Mouse (Mus musculus) hindbrain, postnatal 0 days (tissue): ENCODE measurements around the gene Ccdc170. TPM values are rescaled to one million over a fixed set of nuclear protein-coding genes. Genes with fewer than 3 reads are reported as not detected.

Source experiments
- ATAC-seq: fragments of 200-750 bp; cut with Nextera tagmentation; 2 replicates; pipeline ENCODE4 v1.8.0; 2017; ENCODE audit warnings: mild to moderate bottlenecking, moderate TSS enrichment, moderate library complexity
- DNase-seq: peaks from one replicate; pipeline ENCODE4 v3.0.0-alpha.2; 2015; ENCODE audit warnings: low spot score
- H3K27ac ChIP-seq: fragments of 300-500 bp; sonication (generic); 2 replicates; pipeline ENCODE4 v1.5.1; 2014; ENCODE audit warnings: mild to moderate bottlenecking
- H3K27me3 ChIP-seq: fragments of 300-500 bp; sonication (generic); 2 replicates; pipeline ENCODE4 v1.6.1; 2014; ENCODE audit warnings: low read length, mixed read lengths; ENCODE audit not compliant: insufficient read depth
- H3K36me3 ChIP-seq: fragments of 300-500 bp; sonication (generic); 2 replicates; pipeline ENCODE4 v1.6.1; 2014; ENCODE audit warnings: low read length, mixed read lengths; ENCODE audit not compliant: insufficient read depth
- H3K4me1 ChIP-seq: fragments of 300-500 bp; sonication (generic); 2 replicates; pipeline ENCODE4 v1.6.1; 2014; ENCODE audit warnings: antibody characterized with exemption, low read length, mixed read lengths; ENCODE audit not compliant: insufficient read depth
- H3K4me2 ChIP-seq: fragments of 300-500 bp; sonication (generic); 2 replicates; pipeline ENCODE4 v1.6.1; 2014; ENCODE audit warnings: low read depth, mild to moderate bottlenecking, low read length, moderate library complexity, mixed read lengths
- H3K4me3 ChIP-seq: fragments of 300-500 bp; sonication (generic); 2 replicates; pipeline ENCODE4 v1.5.1; 2014; ENCODE audit warnings: low read length
- H3K9ac ChIP-seq: fragments of 300-500 bp; sonication (generic); replicated peaks from 2 replicates; pipeline ENCODE4 v1.6.1; 2014; ENCODE audit warnings: mild to moderate bottlenecking, low read length, moderate library complexity, mixed read lengths
- H3K9me3 ChIP-seq: fragments of 300-500 bp; sonication (generic); 2 replicates; pipeline ENCODE4 v1.6.1; 2016; ENCODE audit warnings: low read length, mixed read lengths
- CTCF ChIP-seq: IDR thresholded peaks from 2 replicates; pipeline ENCODE4 v1.5.1; 2016; ENCODE audit warnings: antibody characterized with exemption, control low read depth, low read depth
- WGBS: fragments of 180-500 bp; shearing (Covaris S2); extraction: QIAGEN DNeasy Blood & Tissue Kit; methylation state at CpG from one replicate; pipeline ENCODE4 v1.1.7; 2014; 5-methylcytosine and 5-hydroxymethylcytosine counted together
- polyA plus RNA-seq: library from polyadenylated mRNA; unstranded; fragments of >200 nt; fragmentation: Nextera tagmentation; extraction: Ambion mirVana; gene quantifications from 2 replicates; pipeline ENCODE4 v1.2.1, GENCODE M21; 2015
- total RNA-seq: library from RNA; depleted of rRNA; stranded (reverse); fragments of >200 nt; gene quantifications from 2 replicates; pipeline ENCODE4 v1.2.3, GENCODE M21; 2014

Ccdc170 gene
- total and polyA plus RNA-seq, 2 experiments from 2014 or later, result 0.36 to 0.99 TPM

- 81% methylated on average over 3 of the region's 3 CpGs for WGBS
- no peak for ATAC-seq
Observed at GRCm38 (mm10) chr10:4469406-4469805, 12.9 kb upstream of the Ccdc170 start.

DNA sequence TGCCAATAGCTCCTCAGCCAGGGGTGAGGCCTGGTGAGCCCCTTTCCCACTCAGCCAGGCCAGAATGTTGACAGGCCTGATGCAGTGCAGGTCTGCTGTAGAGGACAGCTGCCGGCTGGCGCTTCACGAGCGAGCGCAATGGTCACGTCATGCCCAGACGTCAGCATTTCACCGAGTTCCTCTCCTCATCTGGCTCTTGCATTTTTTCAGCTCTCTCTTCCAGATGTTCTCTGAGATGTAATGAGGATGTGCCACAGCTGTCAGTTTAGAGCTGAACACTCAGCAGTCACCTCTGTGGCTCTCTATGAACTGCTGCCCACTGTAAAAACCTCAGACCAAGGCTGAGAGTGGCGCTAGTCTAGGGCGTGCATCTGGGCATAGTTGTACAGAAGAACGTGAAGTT, 8.7 kb upstream of the Ccdc170 start:
- TF ChIP-seq CTCF, result no peak
- no peak for ATAC-seq
- Histone ChIP-seq H3K27me3 (no peaks in the 10 kb centered on the region), H3K4me3 (no peak overlapping the region), H3K9me3 (no peaks in the 10 kb centered on the region), H3K4me2 (no peak overlapping the region), H3K4me1 (no peaks in the 10 kb centered on the region), H3K36me3 (no peaks in the 10 kb centered on the region), H3K27ac (no peak overlapping the region), H3K9ac (no peak overlapping the region)
- WGBS, result 89% methylated on average over 11 of the region's 11 CpGs
- DNase-seq, result no peak

More at GRCm38 (mm10) chr10:4469406-4469805, 12.9 kb upstream of the Ccdc170 start:
- no peak for DNase-seq
- H3K4me2 ChIP-seq, result no peak overlapping the region
- no peaks in the 10 kb centered on the region for H3K4me1 ChIP-seq
- H3K27me3 ChIP-seq, result no peaks in the 10 kb centered on the region
- TF ChIP-seq CTCF, result no peak
- H3K27ac ChIP-seq, result no peak overlapping the region
- H3K4me3 ChIP-seq, result no peak overlapping the region
- no peaks in the 10 kb centered on the region for H3K9me3 ChIP-seq
- no peak overlapping the region for H3K9ac ChIP-seq
- H3K36me3 ChIP-seq, result no peaks in the 10 kb centered on the region

GRCm38 (mm10) chr10:4475431-4475830, 6.9 kb upstream of the Ccdc170 start:
- Histone ChIP-seq H3K4me3 (no peak overlapping the region), H3K4me2 (no peak overlapping the region), H3K36me3 (no peaks in the 10 kb centered on the region), H3K4me1 (no peaks in the 10 kb centered on the region), H3K27ac (no peak overlapping the region), H3K9ac (no peak overlapping the region), H3K27me3 (no peaks in the 10 kb centered on the region), H3K9me3 (no peaks in the 10 kb centered on the region)
- DNase-seq (no peak), ATAC-seq (no peak)
- 62% methylated on average over 3 of the region's 3 CpGs for WGBS
- TF ChIP-seq CTCF, result no peak

- no peak for ATAC-seq
Observed at GRCm38 (mm10) chr10:4476604-4477003, 5.7 kb upstream of the Ccdc170 start.

GRCm38 (mm10) chr10:4480929-4481328, 1.4 kb upstream of the Ccdc170 start:
- DNase-seq (no peak), ATAC-seq (no peak)
- no peaks in the 10 kb centered on the region for H3K9me3 ChIP-seq
- no peak for TF ChIP-seq CTCF
- no peaks in the 10 kb centered on the region for H3K27me3 ChIP-seq
- 76% methylated on average over 3 of the region's 3 CpGs for WGBS
- no peak overlapping the region for H3K27ac ChIP-seq
- H3K4me1 ChIP-seq, result no peaks in the 10 kb centered on the region
- no peak overlapping the region for H3K9ac ChIP-seq
- H3K4me3 ChIP-seq, result no peak overlapping the region
- H3K4me2 ChIP-seq, result no peak overlapping the region
- no peaks in the 10 kb centered on the region for H3K36me3 ChIP-seq

More at GRCm38 (mm10) chr10:4476604-4477003, 5.7 kb upstream of the Ccdc170 start:
- Histone ChIP-seq H3K27me3 (no peaks in the 10 kb centered on the region), H3K4me1 (no peaks in the 10 kb centered on the region), H3K4me2 (no peak overlapping the region), H3K27ac (no peak overlapping the region), H3K36me3 (no peaks in the 10 kb centered on the region), H3K9ac (no peak overlapping the region), H3K9me3 (no peaks in the 10 kb centered on the region), H3K4me3 (no peak overlapping the region)
- no peak for DNase-seq
- TF ChIP-seq CTCF, result no peak
- 95% methylated on average over 5 of the region's 5 CpGs for WGBS

GRCm38 (mm10) chr10:4481695-4482094, 607 bp upstream of the Ccdc170 start:
- no peak overlapping the region for H3K4me3 ChIP-seq
- no peaks in the 10 kb centered on the region for H3K27me3 ChIP-seq
- DNase-seq, result no peak
- H3K9me3 ChIP-seq, result no peaks in the 10 kb centered on the region
- TF ChIP-seq CTCF, result no peak
- ATAC-seq, result no peak
- no peak overlapping the region for H3K27ac ChIP-seq
- WGBS, result 88% methylated on average over 8 of the region's 8 CpGs
- no peaks in the 10 kb centered on the region for H3K36me3 ChIP-seq
- H3K9ac ChIP-seq, result no peak overlapping the region
- no peak overlapping the region for H3K4me2 ChIP-seq
- no peaks in the 10 kb centered on the region for H3K4me1 ChIP-seq

- Histone ChIP-seq H3K4me3 (no peak overlapping the region), H3K36me3 (no peaks in the 10 kb centered on the region), H3K4me1 (no peaks in the 10 kb centered on the region), H3K27ac (no peak overlapping the region), H3K9me3 (no peaks in the 10 kb centered on the region), H3K27me3 (no peaks in the 10 kb centered on the region), H3K4me2 (no peak overlapping the region), H3K9ac (no peak overlapping the region)
- no peak for TF ChIP-seq CTCF
- DNase-seq (no peak), ATAC-seq (no peak)
- WGBS, result 95% methylated on average over 1 of the region's 1 CpGs
Observed at GRCm38 (mm10) chr10:4483848-4484247, 1.5 kb downstream of the Ccdc170 start.
